Mouse (Mus musculus) midbrain, embryonic 14.5 days (tissue): ENCODE data around the gene Vwf. TPM values are rescaled to one million over a fixed set of nuclear protein-coding genes. Genes with fewer than 3 reads are reported as not detected.

Source experiments
- ATAC-seq: fragments of 200-750 bp; cut with Nextera tagmentation; 2 replicates; pipeline ENCODE4 v1.8.0; 2017; ENCODE audit warnings: moderate number of reproducible peaks, moderate library complexity; ENCODE audit not compliant: low FRiP score, low TSS enrichment
- DNase-seq: peaks from one replicate; pipeline ENCODE4 v3.0.0-alpha.2; 2015
- H3K27ac ChIP-seq: fragments of 300-500 bp; sonication (generic); replicated peaks from 2 replicates; pipeline ENCODE4 v1.5.1; 2014; ENCODE audit warnings: mild to moderate bottlenecking, low read depth, low read length, moderate library complexity
- H3K27me3 ChIP-seq: fragments of 300-500 bp; sonication (generic); 2 replicates; pipeline ENCODE4 v1.6.1; 2014; ENCODE audit warnings: low read length, control low read depth, mixed read lengths; ENCODE audit not compliant: control insufficient read depth, insufficient read depth
- H3K36me3 ChIP-seq: fragments of 300-500 bp; sonication (generic); 2 replicates; pipeline ENCODE4 v1.6.1; 2014; ENCODE audit warnings: low read length, control low read depth; ENCODE audit not compliant: control insufficient read depth, insufficient read depth
- H3K4me1 ChIP-seq: fragments of 300-500 bp; sonication (generic); 2 replicates; pipeline ENCODE4 v1.6.1; 2014; ENCODE audit warnings: mild to moderate bottlenecking, antibody characterized with exemption, low read length, control low read depth; ENCODE audit not compliant: control insufficient read depth, insufficient read depth
- H3K4me2 ChIP-seq: fragments of 300-500 bp; sonication (generic); 2 replicates; pipeline ENCODE4 v1.6.1; 2014; ENCODE audit warnings: mild to moderate bottlenecking, low read length, moderate library complexity
- H3K4me3 ChIP-seq: fragments of 300-500 bp; sonication (generic); replicated peaks from 2 replicates; pipeline ENCODE4 v1.5.1; 2014; ENCODE audit warnings: low read depth, low read length
- H3K9ac ChIP-seq: fragments of 300-500 bp; sonication (generic); replicated peaks from 2 replicates; pipeline ENCODE4 v1.6.1; 2014; ENCODE audit warnings: mild to moderate bottlenecking, low read length, moderate library complexity
- H3K9me3 ChIP-seq: fragments of 300-500 bp; sonication (generic); 2 replicates; pipeline ENCODE4 v1.6.1; 2016; ENCODE audit warnings: low read length, control low read depth, mixed read lengths; ENCODE audit not compliant: control insufficient read depth
- WGBS: fragments of 180-500 bp; shearing (Covaris S2); extraction: QIAGEN DNeasy Blood & Tissue Kit; methylation state at CpG from one replicate; pipeline ENCODE4 v1.1.7; 2014; 5-methylcytosine and 5-hydroxymethylcytosine counted together
- polyA plus RNA-seq: library from polyadenylated mRNA; unstranded; fragments of >200 nt; fragmentation: Nextera tagmentation; extraction: Ambion mirVana; gene quantifications from 2 replicates; pipeline ENCODE4 v1.2.1, GENCODE M21; 2014

The Vwf gene
- polyA plus RNA-seq, 1 experiment from 2014 or later, result 10.0 TPM

- H3K4me3 ChIP-seq, result no peak overlapping the region
- H3K4me1 ChIP-seq, result no peaks in the 10 kb centered on the region
- H3K9ac ChIP-seq, result no peak overlapping the region
- H3K27me3 ChIP-seq, result no peaks in the 10 kb centered on the region
- 86% methylated on average over 3 of the region's 3 CpGs for WGBS
- H3K4me2 ChIP-seq, result no peak overlapping the region
- H3K36me3 ChIP-seq, result no peaks in the 10 kb centered on the region
- ATAC-seq (no peak), DNase-seq (no peak)
- no peaks in the 10 kb centered on the region for H3K9me3 ChIP-seq
- no peak overlapping the region for H3K27ac ChIP-seq
These were observed 104.8 kb downstream of the Vwf start for GRCm38 (mm10) chr6:125651335-125651734.

- no peak overlapping the region for H3K4me3 ChIP-seq
- H3K36me3 ChIP-seq, result no peaks in the 10 kb centered on the region
- ATAC-seq, result no peak
- no peak for DNase-seq
- no peaks in the 10 kb centered on the region for H3K27me3 ChIP-seq
- no peak overlapping the region for H3K4me2 ChIP-seq
- no peak overlapping the region for H3K27ac ChIP-seq
- WGBS, result 90% methylated on average over 1 of the region's 1 CpGs
- H3K4me1 ChIP-seq, result no peaks in the 10 kb centered on the region
- no peaks in the 10 kb centered on the region for H3K9me3 ChIP-seq
- no peak overlapping the region for H3K9ac ChIP-seq
These were observed 106.8 kb downstream of the Vwf start for GRCm38 (mm10) chr6:125653416-125653815.

GRCm38 (mm10) chr6:125656921-125657320 lies 110.3 kb downstream of the Vwf start:
- H3K9me3 ChIP-seq, result no peaks in the 10 kb centered on the region
- no peak overlapping the region for H3K4me2 ChIP-seq
- H3K27me3 ChIP-seq, result no peaks in the 10 kb centered on the region
- no peaks in the 10 kb centered on the region for H3K4me1 ChIP-seq
- no peak for ATAC-seq
- H3K4me3 ChIP-seq, result no peak overlapping the region
- no peaks in the 10 kb centered on the region for H3K36me3 ChIP-seq
- no peak overlapping the region for H3K9ac ChIP-seq
- WGBS, result 88% methylated on average over 13 of the region's 13 CpGs
- H3K27ac ChIP-seq, result no peak overlapping the region
- DNase-seq, result no peak

- H3K4me3 ChIP-seq, result no peak overlapping the region
- ATAC-seq, result no peak
- no peaks in the 10 kb centered on the region for H3K36me3 ChIP-seq
- no peaks in the 10 kb centered on the region for H3K27me3 ChIP-seq
- 89% methylated on average over 5 of the region's 5 CpGs for WGBS
- no peak overlapping the region for H3K4me2 ChIP-seq
- DNase-seq, result no peak
- no peaks in the 10 kb centered on the region for H3K4me1 ChIP-seq
- H3K9me3 ChIP-seq, result no peaks in the 10 kb centered on the region
- H3K9ac ChIP-seq, result no peak overlapping the region
- no peak overlapping the region for H3K27ac ChIP-seq
These were observed 111.4 kb downstream of the Vwf start for GRCm38 (mm10) chr6:125657966-125658365.

GRCm38 (mm10) chr6:125661106-125661877 lies 114.7 kb downstream of the Vwf start:
- ATAC-seq (no peak), DNase-seq (peak; percentile 83)
- H3K4me3 ChIP-seq, result no peak overlapping the region
- no peak overlapping the region for H3K9ac ChIP-seq
- 44% methylated on average over 14 of the region's 14 CpGs for WGBS
- H3K9me3 ChIP-seq, result no peaks in the 10 kb centered on the region
- no peaks in the 10 kb centered on the region for H3K36me3 ChIP-seq
- no peak overlapping the region for H3K4me2 ChIP-seq
- H3K27ac ChIP-seq, result no peak overlapping the region
- H3K27me3 ChIP-seq, result no peaks in the 10 kb centered on the region
- no peaks in the 10 kb centered on the region for H3K4me1 ChIP-seq

GRCm38 (mm10) chr6:125663906-125664305 lies 117.3 kb downstream of the Vwf start:
- Histone ChIP-seq H3K36me3 (no peaks in the 10 kb centered on the region), H3K27ac (no peak overlapping the region), H3K9me3 (no peaks in the 10 kb centered on the region), H3K27me3 (no peaks in the 10 kb centered on the region), H3K9ac (no peak overlapping the region), H3K4me2 (no peak overlapping the region), H3K4me1 (no peaks in the 10 kb centered on the region), H3K4me3 (no peak overlapping the region)
- no peak for ATAC-seq
- no peak for DNase-seq
- 88% methylated on average over 2 of the region's 2 CpGs for WGBS

GRCm38 (mm10) chr6:125671835-125672234 lies 125.3 kb downstream of the Vwf start:
- Histone ChIP-seq H3K27me3 (no peaks in the 10 kb centered on the region), H3K9me3 (no peaks in the 10 kb centered on the region), H3K36me3 (no peaks in the 10 kb centered on the region), H3K4me3 (no peak overlapping the region), H3K4me1 (no peaks in the 10 kb centered on the region), H3K9ac (no peak overlapping the region), H3K4me2 (no peak overlapping the region), H3K27ac (no peak overlapping the region)
- 86% methylated on average over 3 of the region's 3 CpGs for WGBS
- DNase-seq (no peak), ATAC-seq (no peak)

- H3K27ac ChIP-seq, result no peak overlapping the region
- H3K36me3 ChIP-seq, result no peaks in the 10 kb centered on the region
- H3K9ac ChIP-seq, result no peak overlapping the region
- H3K4me1 ChIP-seq, result no peaks in the 10 kb centered on the region
- WGBS, result 74% methylated on average over 1 of the region's 1 CpGs
- H3K9me3 ChIP-seq, result no peaks in the 10 kb centered on the region
- ATAC-seq (no peak), DNase-seq (no peak)
- H3K4me2 ChIP-seq, result no peak overlapping the region
- H3K4me3 ChIP-seq, result no peak overlapping the region
- no peaks in the 10 kb centered on the region for H3K27me3 ChIP-seq
These were observed 131.9 kb downstream of the Vwf start for GRCm38 (mm10) chr6:125678492-125678891.

GRCm38 (mm10) chr6:125680613-125681012 lies 134.0 kb downstream of the Vwf start:
- no peak for DNase-seq
- no peak overlapping the region for H3K9ac ChIP-seq
- H3K9me3 ChIP-seq, result no peaks in the 10 kb centered on the region
- no peaks in the 10 kb centered on the region for H3K27me3 ChIP-seq
- no peak overlapping the region for H3K27ac ChIP-seq
- no peaks in the 10 kb centered on the region for H3K4me1 ChIP-seq
- H3K4me2 ChIP-seq, result no peak overlapping the region
- no peak for ATAC-seq
- 86% methylated on average over 11 of the region's 11 CpGs for WGBS
- no peaks in the 10 kb centered on the region for H3K36me3 ChIP-seq
- H3K4me3 ChIP-seq, result no peak overlapping the region
